Mouse (Mus musculus) hindbrain, embryonic 13.5 days (tissue): ENCODE measurements at regions not wholly inside any gene's neighbourhood (a gene's known extent, or its start where the extent isn't known, plus 50 kb on each side); places are given as distances from the start of the nearest gene placed in this dataset.

Source experiments
- ATAC-seq: fragments of 200-750 bp; cut with Nextera tagmentation; 2 replicates; pipeline ENCODE4 v1.8.0; 2017; ENCODE audit warnings: moderate TSS enrichment; ENCODE audit not compliant: low FRiP score
- H3K27ac ChIP-seq: fragments of 300-500 bp; sonication (generic); 2 replicates; pipeline ENCODE4 v1.5.1; 2015; ENCODE audit warnings: inconsistent platforms, mild to moderate bottlenecking, moderate library complexity
- H3K27me3 ChIP-seq: fragments of 300-500 bp; sonication (generic); 2 replicates; pipeline ENCODE4 v1.6.1; 2015; ENCODE audit warnings: mild to moderate bottlenecking, inconsistent platforms
- H3K36me3 ChIP-seq: fragments of 300-500 bp; sonication (generic); 2 replicates; pipeline ENCODE4 v1.6.1; 2015; ENCODE audit warnings: mild to moderate bottlenecking, inconsistent platforms
- H3K4me1 ChIP-seq: fragments of 300-500 bp; sonication (generic); replicated peaks from 2 replicates; pipeline ENCODE4 v1.6.1; 2015; ENCODE audit warnings: inconsistent platforms
- H3K4me2 ChIP-seq: fragments of 300-500 bp; sonication (generic); 2 replicates; pipeline ENCODE4 v1.6.1; 2015; ENCODE audit warnings: inconsistent platforms, mild to moderate bottlenecking, moderate library complexity
- H3K4me3 ChIP-seq: fragments of 300-500 bp; sonication (generic); 2 replicates; pipeline ENCODE4 v1.5.1; 2015; ENCODE audit warnings: mild to moderate bottlenecking, inconsistent platforms
- H3K9ac ChIP-seq: fragments of 300-500 bp; sonication (generic); 2 replicates; pipeline ENCODE4 v1.6.1; 2015; ENCODE audit warnings: mild to moderate bottlenecking, inconsistent platforms
- H3K9me3 ChIP-seq: fragments of 300-500 bp; sonication (generic); 2 replicates; pipeline ENCODE4 v1.6.1; 2016; ENCODE audit warnings: inconsistent platforms
- WGBS: fragments of 180-500 bp; shearing (Covaris S2); methylation state at CpG from one replicate; pipeline ENCODE4 v1.1.7; 2015; 5-methylcytosine and 5-hydroxymethylcytosine counted together

DNA sequence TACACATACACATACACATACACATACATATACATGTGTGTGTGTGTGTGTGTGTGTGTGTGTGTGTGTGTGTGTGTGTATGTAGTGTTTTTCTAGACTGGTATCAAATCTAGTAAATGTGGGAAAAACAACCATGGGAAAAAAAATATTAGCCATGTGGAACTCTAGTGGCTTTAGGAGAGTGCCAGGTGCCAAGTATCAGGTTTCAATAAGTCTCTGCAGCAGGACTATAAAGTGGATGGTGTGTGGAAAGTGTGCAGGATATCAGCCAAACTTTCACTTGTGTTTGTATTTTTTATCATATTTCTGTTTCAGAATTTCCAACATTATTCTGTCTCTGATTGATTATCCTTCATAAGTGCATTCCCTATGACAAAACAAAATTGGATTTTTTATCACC is 653.3 kb upstream of the Fam98a start:
- Histone ChIP-seq H3K36me3 (no peaks in the 10 kb centered on the region), H3K4me2 (no peak overlapping the region), H3K27ac (no peak overlapping the region), H3K9ac (no peak overlapping the region), H3K4me3 (no peak overlapping the region), H3K9me3 (no peaks in the 10 kb centered on the region), H3K27me3 (no peaks in the 10 kb centered on the region), H3K4me1 (no peaks in the 10 kb centered on the region)
- no peak for ATAC-seq

DNA sequence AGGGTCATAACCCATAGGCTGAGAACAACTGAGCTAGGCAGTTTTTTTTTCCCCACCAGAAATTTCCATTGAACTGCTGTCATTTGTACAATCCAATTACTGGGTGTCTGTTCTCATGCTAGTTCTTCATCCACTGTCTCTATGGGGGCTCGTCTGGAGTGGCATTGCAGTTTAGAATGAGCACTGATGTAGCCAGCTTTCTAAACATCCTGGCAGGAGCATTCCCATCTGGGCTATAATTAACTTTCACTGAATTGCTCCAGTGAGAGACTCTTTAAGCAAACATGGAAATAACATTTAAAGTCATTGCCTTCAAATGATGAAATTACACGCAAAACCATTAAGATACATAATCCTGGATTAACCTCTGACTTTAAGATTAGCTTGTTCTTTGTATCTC is 633.1 kb upstream of the Fam98a start:
- Histone ChIP-seq H3K9me3 (no peaks in the 10 kb centered on the region), H3K4me1 (0 out of 2 replicates have a peak, but pooled peaks cover 2% of the 10 kb centered on the region), H3K27ac (no peak overlapping the region), H3K4me3 (no peak overlapping the region), H3K36me3 (no peaks in the 10 kb centered on the region), H3K27me3 (no peaks in the 10 kb centered on the region), H3K4me2 (no peak overlapping the region), H3K9ac (no peak overlapping the region)
- WGBS, result 40% methylated on average over 2 of the region's 2 CpGs
- ATAC-seq, result 0 out of 2 replicates have a peak, but pooled peaks have one; percentile 54

DNA sequence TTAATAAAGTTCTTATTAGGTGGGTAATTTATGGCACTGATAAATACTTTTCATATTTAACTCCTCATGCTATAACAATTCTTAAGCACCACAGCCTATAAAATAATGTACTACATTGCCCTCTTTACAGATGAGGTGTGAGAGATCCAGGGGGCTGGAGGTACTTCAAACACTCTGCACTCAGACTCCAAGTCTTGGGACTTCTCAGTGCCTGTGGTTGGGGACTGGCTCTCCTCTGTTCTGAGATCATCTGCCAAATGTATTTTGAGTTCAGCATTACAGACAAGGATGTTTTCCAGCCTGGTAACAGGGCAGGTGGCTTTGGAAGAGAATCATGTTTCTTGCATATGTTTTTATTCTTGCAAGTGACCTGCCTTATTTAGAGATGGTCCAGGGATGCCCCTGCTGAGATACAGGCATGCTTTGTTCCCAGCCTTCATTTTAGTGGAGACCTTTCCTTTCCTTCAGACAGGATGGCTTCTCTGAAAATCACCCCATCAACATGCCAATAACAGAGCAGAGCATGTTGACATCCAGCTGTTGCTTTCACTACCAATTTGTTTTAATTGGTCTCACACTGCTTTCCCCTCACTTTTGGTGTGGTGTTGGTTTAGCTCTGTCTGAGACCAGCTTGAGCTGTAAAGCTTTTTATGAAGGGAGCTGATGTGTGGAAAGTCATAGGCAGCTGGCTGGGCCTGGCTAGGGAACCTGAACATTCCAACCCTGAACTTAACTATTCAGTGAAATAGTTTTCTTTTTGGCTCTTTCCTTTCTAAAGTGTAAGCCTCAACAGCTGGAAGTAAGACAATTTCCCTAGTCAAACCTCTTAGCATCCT is 585.1 kb upstream of the Fam98a start:
- H3K4me3 ChIP-seq, result no peak overlapping the region
- H3K9me3 ChIP-seq, result no peaks in the 10 kb centered on the region
- H3K27ac ChIP-seq, result no peak overlapping the region
- no peak for ATAC-seq
- no peaks in the 10 kb centered on the region for H3K4me1 ChIP-seq
- H3K4me2 ChIP-seq, result no peak overlapping the region
- no peaks in the 10 kb centered on the region for H3K27me3 ChIP-seq
- no peak overlapping the region for H3K9ac ChIP-seq
- H3K36me3 ChIP-seq, result no peaks in the 10 kb centered on the region

DNA sequence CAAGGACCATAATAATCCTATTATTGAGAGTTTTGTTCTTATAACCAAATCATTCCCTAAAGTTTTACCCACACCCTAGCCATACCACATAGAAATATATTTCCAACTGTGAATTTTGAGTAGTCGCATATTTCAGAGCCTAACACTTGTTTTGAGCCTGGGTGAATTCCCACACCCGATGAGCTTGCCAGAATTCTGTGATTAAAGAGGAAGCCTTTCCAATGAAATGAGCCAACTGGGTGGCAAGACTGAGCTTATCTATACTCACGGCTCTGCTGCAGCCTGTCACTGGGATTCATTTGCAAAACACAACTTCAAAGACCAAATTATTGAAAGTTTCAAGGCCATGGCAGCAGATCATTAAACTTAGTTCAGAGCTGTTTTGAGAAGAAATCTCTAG is 582.3 kb upstream of the Fam98a start:
- Histone ChIP-seq H3K9ac (no peak overlapping the region), H3K4me1 (no peaks in the 10 kb centered on the region), H3K36me3 (no peaks in the 10 kb centered on the region), H3K27ac (no peak overlapping the region), H3K4me2 (no peak overlapping the region), H3K4me3 (no peak overlapping the region), H3K9me3 (peaks cover 12% of the 10 kb centered on the region; the same call in 1 of the 2 replicates), H3K27me3 (no peaks in the 10 kb centered on the region)
- ATAC-seq, result no peak
- 83% methylated on average over 3 of the region's 3 CpGs for WGBS

DNA sequence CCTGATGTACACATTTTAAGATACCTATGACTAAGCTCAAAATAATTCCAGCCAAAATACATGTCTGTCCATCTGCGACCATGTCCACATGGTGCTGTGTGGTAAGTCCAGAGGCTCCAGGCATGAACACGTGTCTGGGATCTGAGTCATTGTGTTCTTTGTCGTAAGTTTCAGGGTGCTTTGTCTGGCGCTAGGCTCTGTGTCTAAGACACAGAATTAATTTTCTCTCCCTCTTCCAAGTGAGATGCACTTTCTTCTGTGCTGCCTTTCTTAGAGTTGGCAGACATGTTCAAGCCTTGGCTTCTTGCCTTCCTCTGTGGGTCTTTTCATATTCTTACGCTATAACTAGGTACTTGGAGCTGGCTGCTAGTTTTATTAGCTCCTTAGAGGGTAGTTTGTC is 573.5 kb upstream of the Fam98a start:
- WGBS, result 66% methylated on average over 5 of the region's 5 CpGs
- ATAC-seq, result no peak

DNA sequence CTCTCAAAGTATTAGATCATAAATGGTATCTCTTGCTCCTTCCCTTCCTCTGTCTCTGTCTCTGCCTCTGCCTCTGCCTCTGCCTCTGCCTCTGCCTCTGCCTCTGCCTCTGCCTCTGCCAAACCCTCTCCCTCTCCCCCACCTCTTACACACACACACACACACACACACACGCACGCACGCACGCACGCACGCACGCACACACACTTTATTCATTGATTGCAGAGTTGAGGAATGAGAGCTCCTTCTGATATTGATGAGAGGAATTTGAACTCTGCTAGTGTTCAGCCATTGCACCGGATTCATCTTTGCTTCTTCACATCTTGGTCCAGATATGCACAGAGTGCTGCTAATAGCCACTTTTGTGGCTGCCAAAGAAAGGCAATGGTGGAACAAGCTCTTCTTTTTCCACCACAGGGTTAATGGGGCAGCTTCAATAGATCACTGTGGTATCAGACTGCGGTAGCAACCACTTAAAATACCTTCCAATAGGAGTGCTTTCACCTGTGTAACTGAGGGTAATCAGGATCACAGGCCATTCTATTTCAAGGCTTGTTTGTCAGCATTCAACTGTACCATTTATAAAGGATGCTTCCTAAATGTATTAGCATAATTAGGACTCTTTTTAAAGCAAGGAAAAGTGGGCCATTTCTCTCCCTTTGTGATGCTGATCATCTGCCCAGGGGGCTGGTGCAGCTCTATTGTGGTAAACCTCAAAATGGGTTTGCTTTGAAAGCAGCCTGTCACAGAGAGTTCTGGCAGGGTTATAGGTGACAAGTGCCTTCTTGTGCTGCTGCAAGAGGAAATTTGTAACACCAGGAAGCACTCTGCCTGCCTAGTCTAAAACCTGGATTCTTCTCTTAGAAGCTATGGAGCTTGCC is 559.8 kb upstream of the Fam98a start:
- Histone ChIP-seq H3K4me1 (0 out of 2 replicates have a peak, but pooled peaks cover 7% of the 10 kb centered on the region), H3K4me2 (no peak overlapping the region), H3K36me3 (no peaks in the 10 kb centered on the region), H3K9ac (no peak overlapping the region), H3K27ac (no peak overlapping the region), H3K4me3 (no peak overlapping the region), H3K27me3 (peaks cover 65% of the 10 kb centered on the region), H3K9me3 (no peaks in the 10 kb centered on the region)
- ATAC-seq, result peak; percentile 90
- WGBS, result 54% methylated on average over 9 of the region's 9 CpGs

More for the DNA sequence above, 573.5 kb upstream of the Fam98a start:
- H3K4me1 ChIP-seq, result no peaks in the 10 kb centered on the region
- H3K36me3 ChIP-seq, result no peaks in the 10 kb centered on the region
- no peak overlapping the region for H3K4me3 ChIP-seq
- H3K9ac ChIP-seq, result no peak overlapping the region
- no peaks in the 10 kb centered on the region for H3K9me3 ChIP-seq
- H3K4me2 ChIP-seq, result no peak overlapping the region
- no peaks in the 10 kb centered on the region for H3K27me3 ChIP-seq
- H3K27ac ChIP-seq, result no peak overlapping the region

DNA sequence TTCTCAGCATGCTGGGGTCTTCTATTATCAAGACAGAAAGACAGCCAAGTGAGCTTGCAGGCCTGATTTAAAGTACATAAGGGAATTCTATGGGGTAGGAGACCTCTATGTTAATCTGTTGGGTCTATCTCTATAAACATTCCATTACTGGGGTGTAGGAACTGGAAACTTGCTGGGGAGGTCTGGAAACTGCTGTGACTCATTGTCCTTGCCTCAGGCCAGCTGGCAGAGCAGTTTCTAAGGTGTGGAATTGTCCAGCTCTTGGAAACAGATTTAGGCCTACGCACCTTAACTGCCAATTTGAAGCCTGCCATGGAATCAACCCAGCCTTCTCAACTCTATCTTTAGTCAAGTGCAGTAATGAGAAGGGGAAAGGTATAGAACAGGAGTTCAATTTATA is 559.1 kb upstream of the Fam98a start:
- Histone ChIP-seq H3K4me1 (0 out of 2 replicates have a peak, but pooled peaks cover 7% of the 10 kb centered on the region), H3K9ac (no peak overlapping the region), H3K4me3 (no peak overlapping the region), H3K4me2 (no peak overlapping the region), H3K9me3 (no peaks in the 10 kb centered on the region), H3K36me3 (no peaks in the 10 kb centered on the region), H3K27ac (no peak overlapping the region), H3K27me3 (peaks cover 65% of the 10 kb centered on the region)
- no peak for ATAC-seq
- 83% methylated on average over 1 of the region's 1 CpGs for WGBS

- Histone ChIP-seq H3K4me2 (no peak overlapping the region), H3K9ac (no peak overlapping the region), H3K27me3 (no peaks in the 10 kb centered on the region), H3K9me3 (no peaks in the 10 kb centered on the region), H3K27ac (no peak overlapping the region), H3K4me1 (no peaks in the 10 kb centered on the region), H3K4me3 (no peak overlapping the region), H3K36me3 (no peaks in the 10 kb centered on the region)
- 93% methylated on average over 3 of the region's 3 CpGs for WGBS
- no peak for ATAC-seq
These were observed 531.8 kb upstream of the Fam98a start for GRCm38 (mm10) chr17:76083536-76083935.

DNA sequence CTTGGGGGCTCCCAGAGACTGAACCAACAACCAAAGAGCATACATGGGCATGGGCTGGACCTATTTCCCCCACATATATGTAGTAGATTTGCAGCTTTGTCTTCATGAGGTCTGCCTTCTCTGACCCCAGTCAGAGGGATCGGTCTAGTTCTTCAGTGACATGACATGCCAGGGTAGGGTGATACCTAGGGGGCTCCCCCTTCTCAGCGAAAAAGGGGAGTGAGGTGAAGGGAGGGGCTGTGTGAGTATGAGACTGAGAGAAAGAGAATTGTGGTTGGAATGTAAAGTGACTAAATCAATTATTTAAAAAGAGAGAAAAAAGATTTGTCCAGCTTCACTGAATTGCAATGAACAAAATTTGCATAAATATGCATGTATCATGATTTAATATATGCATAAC is 530.0 kb upstream of the Fam98a start:
- Histone ChIP-seq H3K4me3 (no peak overlapping the region), H3K27me3 (no peaks in the 10 kb centered on the region), H3K9ac (no peak overlapping the region), H3K4me2 (no peak overlapping the region), H3K4me1 (no peaks in the 10 kb centered on the region), H3K9me3 (no peaks in the 10 kb centered on the region), H3K36me3 (no peaks in the 10 kb centered on the region), H3K27ac (no peak overlapping the region)
- ATAC-seq, result no peak
- 83% methylated on average over 2 of the region's 2 CpGs for WGBS

- 91% methylated on average over 1 of the region's 1 CpGs for WGBS
- H3K36me3 ChIP-seq, result no peaks in the 10 kb centered on the region
- H3K27me3 ChIP-seq, result no peaks in the 10 kb centered on the region
- H3K4me3 ChIP-seq, result no peak overlapping the region
- H3K9ac ChIP-seq, result no peak overlapping the region
- H3K27ac ChIP-seq, result no peak overlapping the region
- 0 out of 2 replicates have a peak, but pooled peaks cover 4% of the 10 kb centered on the region for H3K9me3 ChIP-seq
- no peak for ATAC-seq
- H3K4me2 ChIP-seq, result no peak overlapping the region
- H3K4me1 ChIP-seq, result no peaks in the 10 kb centered on the region
These were observed 494.7 kb upstream of the Fam98a start for GRCm38 (mm10) chr17:76046438-76046837.

DNA sequence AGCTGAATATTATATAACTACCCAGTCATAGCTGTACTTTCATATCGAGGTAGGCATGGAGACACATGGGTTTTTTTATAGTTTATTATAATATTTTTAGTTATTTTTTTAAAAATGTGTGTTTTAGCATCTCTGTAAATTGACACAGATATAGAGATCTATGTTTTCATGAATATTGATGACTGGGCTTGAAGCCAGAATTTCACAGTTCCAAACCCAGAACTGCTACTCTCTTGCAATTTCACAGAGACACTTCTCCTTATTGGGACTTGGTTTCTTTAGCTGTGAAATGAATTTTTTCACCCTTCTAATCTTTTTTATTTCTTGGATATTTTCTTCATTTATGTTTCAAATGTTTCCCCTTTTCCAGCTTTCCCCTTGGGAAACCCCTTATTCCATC is 481.0 kb upstream of the Fam98a start:
- no peaks in the 10 kb centered on the region for H3K4me1 ChIP-seq
- no peaks in the 10 kb centered on the region for H3K27me3 ChIP-seq
- H3K4me2 ChIP-seq, result no peak overlapping the region
- WGBS, result 83% methylated on average over 1 of the region's 1 CpGs
- H3K4me3 ChIP-seq, result no peak overlapping the region
- no peaks in the 10 kb centered on the region for H3K36me3 ChIP-seq
- no peaks in the 10 kb centered on the region for H3K9me3 ChIP-seq
- no peak overlapping the region for H3K9ac ChIP-seq
- ATAC-seq, result no peak
- H3K27ac ChIP-seq, result no peak overlapping the region

GRCm38 (mm10) chr17:76008011-76008410 is 456.3 kb upstream of the Fam98a start:
- no peak overlapping the region for H3K4me3 ChIP-seq

More at GRCm38 (mm10) chr17:76008011-76008410, 456.3 kb upstream of the Fam98a start:
- no peaks in the 10 kb centered on the region for H3K27me3 ChIP-seq
- no peaks in the 10 kb centered on the region for H3K4me1 ChIP-seq
- no peak overlapping the region for H3K9ac ChIP-seq
- H3K36me3 ChIP-seq, result no peaks in the 10 kb centered on the region
- H3K4me2 ChIP-seq, result no peak overlapping the region
- no peak overlapping the region for H3K27ac ChIP-seq
- H3K9me3 ChIP-seq, result no peaks in the 10 kb centered on the region
- 81% methylated on average over 1 of the region's 1 CpGs for WGBS
- no peak for ATAC-seq
